Mouse (Mus musculus) neural tube, embryonic 15.5 days (tissue): ENCODE measurements at regions not wholly inside any gene's neighbourhood (a gene's known extent, or its start where the extent isn't known, plus 50 kb on each side); places are given as distances from the start of the nearest gene placed in this dataset.

Experiments
- ATAC-seq: fragments of 200-750 bp; cut with Nextera tagmentation; 2 replicates; pipeline ENCODE4 v1.8.0; 2017; ENCODE audit warnings: mild to moderate bottlenecking, moderate TSS enrichment, moderate library complexity; ENCODE audit not compliant: low FRiP score
- H3K27ac ChIP-seq: fragments of 300-500 bp; sonication (generic); replicated peaks from 2 replicates; pipeline ENCODE4 v1.5.1; 2015; ENCODE audit warnings: mild to moderate bottlenecking, inconsistent platforms
- H3K27me3 ChIP-seq: fragments of 300-500 bp; sonication (generic); replicated peaks from 2 replicates; pipeline ENCODE4 v1.6.1; 2015; ENCODE audit warnings: inconsistent platforms
- H3K36me3 ChIP-seq: fragments of 300-500 bp; sonication (generic); 2 replicates; pipeline ENCODE4 v1.6.1; 2015; ENCODE audit warnings: inconsistent platforms
- H3K4me1 ChIP-seq: fragments of 300-500 bp; sonication (generic); 2 replicates; pipeline ENCODE4 v1.6.1; 2015; ENCODE audit warnings: inconsistent platforms
- H3K4me2 ChIP-seq: fragments of 300-500 bp; sonication (generic); 2 replicates; pipeline ENCODE4 v1.6.1; 2015; ENCODE audit warnings: inconsistent platforms, mild to moderate bottlenecking, moderate library complexity
- H3K4me3 ChIP-seq: fragments of 300-500 bp; sonication (generic); replicated peaks from 2 replicates; pipeline ENCODE4 v1.5.1; 2015; ENCODE audit warnings: mild to moderate bottlenecking, inconsistent platforms
- H3K9ac ChIP-seq: fragments of 300-500 bp; sonication (generic); replicated peaks from 2 replicates; pipeline ENCODE4 v1.6.1; 2015; ENCODE audit warnings: mild to moderate bottlenecking, inconsistent platforms
- H3K9me3 ChIP-seq: fragments of 300-500 bp; sonication (generic); replicated peaks from 2 replicates; pipeline ENCODE4 v1.6.1; 2016; ENCODE audit warnings: inconsistent platforms
- WGBS: fragments of 180-500 bp; shearing (Covaris S2); methylation state at CpG from one replicate; pipeline ENCODE4 v1.1.7; 2015; ENCODE audit warnings: mixed read lengths; 5-methylcytosine and 5-hydroxymethylcytosine counted together

- 82% methylated on average over 2 of the region's 2 CpGs for WGBS
Measured at GRCm38 (mm10) chr5:54888172-54888571, 889.9 kb downstream of the Stim2 start.

GRCm38 (mm10) chr5:54894496-54895250, 896.4 kb downstream of the Stim2 start:
- no peaks in the 10 kb centered on the region for H3K27me3 ChIP-seq
- WGBS: 43% methylated on average over 10 of the region's 10 CpGs
- peak overlapping the region; percentile 65 for H3K27ac ChIP-seq
- no peaks in the 10 kb centered on the region for H3K9me3 ChIP-seq
- H3K4me2 ChIP-seq: peak overlapping the region; percentile 35
- ATAC-seq: peak; percentile 76
- peaks cover 7% of the 10 kb centered on the region; the same call in 1 of the 2 replicates for H3K4me1 ChIP-seq
- H3K9ac ChIP-seq: no peak overlapping the region
- H3K4me3 ChIP-seq: 0 out of 2 replicates have a peak overlapping the region, but pooled peaks have one; percentile 11
- no peaks in the 10 kb centered on the region for H3K36me3 ChIP-seq

More at GRCm38 (mm10) chr5:54888172-54888571, 889.9 kb downstream of the Stim2 start:
- no peak overlapping the region for H3K27ac ChIP-seq
- no peaks in the 10 kb centered on the region for H3K9me3 ChIP-seq
- no peak overlapping the region for H3K9ac ChIP-seq
- no peak overlapping the region for H3K4me3 ChIP-seq
- no peaks in the 10 kb centered on the region for H3K4me1 ChIP-seq
- H3K4me2 ChIP-seq: no peak overlapping the region
- ATAC-seq: no peak
- no peaks in the 10 kb centered on the region for H3K27me3 ChIP-seq
- H3K36me3 ChIP-seq: no peaks in the 10 kb centered on the region
